Mouse (Mus musculus) ovary, adult 10 weeks (tissue): ENCODE measurements around the gene Tas2r109. TPM values are rescaled to one million over a fixed set of nuclear protein-coding genes. Genes with fewer than 3 reads are reported as not detected.

Experiments used
- polyA plus RNA-seq: library from polyadenylated mRNA; stranded (reverse); fragments of 350-450 nt; fragmentation: Illumina TruSeq; extraction: RNeasy Lipid Tissue Mini Kit (QIAGEN cat#74804); gene quantifications from one replicate; pipeline ENCODE4 v1.2.3, GENCODE M21; 2014

Gene Tas2r109
- polyA plus RNA-seq, result not detected

DNA sequence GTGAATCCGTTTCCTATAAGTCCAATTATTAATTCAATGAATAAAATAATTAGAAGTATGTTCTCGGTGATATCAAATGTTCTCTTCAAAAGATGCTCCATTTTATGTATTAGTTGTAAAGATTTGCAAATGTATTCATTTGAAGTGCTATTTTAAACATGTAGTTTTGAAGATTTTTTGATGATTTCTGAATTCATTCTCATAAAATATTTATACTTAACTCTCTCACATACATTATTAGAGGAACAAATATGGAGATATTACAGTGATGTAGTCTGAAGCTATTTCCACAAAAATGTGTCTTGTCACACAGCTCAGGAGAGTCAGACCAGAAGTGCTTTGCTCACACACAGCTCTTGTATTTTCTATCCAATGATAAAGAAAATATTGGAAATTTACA lies at the start of gene Tas2r109:
Gene Tas2r109 (minus strand): TSS at position 101 of the 400 bp plus-strand sequence.

DNA sequence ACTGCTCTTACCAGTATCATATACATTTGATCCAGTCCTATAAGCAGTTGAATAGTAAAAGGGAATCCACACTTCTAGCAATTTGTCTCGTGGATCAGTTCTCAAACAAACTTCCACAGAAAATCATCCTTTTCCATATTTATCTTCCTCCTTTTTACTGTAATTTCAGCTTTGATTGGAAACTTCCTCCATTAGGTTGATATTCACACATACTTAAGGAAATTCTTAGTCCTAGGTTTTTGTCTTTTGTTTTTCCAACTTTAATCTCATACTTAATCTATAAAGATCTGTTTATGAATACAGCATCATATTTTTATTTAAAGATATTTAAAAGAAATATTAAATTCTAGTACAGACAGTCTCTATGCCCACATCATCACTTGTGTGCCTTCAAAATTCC lies 22.9 kb downstream of the Tas2r109 start, which contains the start of gene Tas2r131:
Gene Tas2r131 (minus strand): TSS at position 101 of the 400 bp plus-strand sequence.

DNA sequence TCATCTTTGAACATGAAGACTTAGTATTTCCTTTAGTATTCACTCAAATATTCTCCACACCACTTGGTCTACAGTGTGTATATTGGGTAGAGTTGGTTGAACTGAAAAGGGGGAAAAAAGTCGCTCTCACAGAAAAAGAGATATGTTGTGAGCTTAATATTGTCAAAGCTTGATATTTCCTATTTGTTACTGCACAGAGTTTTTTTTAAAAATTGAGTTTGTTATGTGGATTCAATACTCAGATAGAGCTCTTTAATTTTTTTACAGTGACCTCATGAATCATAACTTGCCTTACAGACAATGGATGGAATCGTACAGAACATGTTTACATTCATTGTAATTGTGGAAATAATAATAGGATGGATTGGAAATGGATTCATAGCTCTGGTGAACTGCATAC lies 30.0 kb downstream of the Tas2r109 start, which contains the start of gene Tas2r129:
Gene Tas2r129 (plus strand): TSS at position 301 of the 400 bp plus-strand sequence.

Other genes starting within 250 kb of the Tas2r109 start
- gene Tas2r115, start 242.9 kb downstream of the Tas2r109 start, polyA plus RNA-seq, result not detected
- gene Tas2r124, start 226.2 kb downstream of the Tas2r109 start, polyA plus RNA-seq, result not detected
- not detected for gene Tas2r102, start 218.8 kb downstream of the Tas2r109 start, polyA plus RNA-seq
- gene Tas2r136, start 202.8 kb downstream of the Tas2r109 start, polyA plus RNA-seq, result not detected
- gene Tas2r117, start 178.1 kb downstream of the Tas2r109 start, polyA plus RNA-seq, result not detected
- not detected for gene Tas2r123, start 133.8 kb downstream of the Tas2r109 start, polyA plus RNA-seq
- gene Tas2r116, start 125.5 kb downstream of the Tas2r109 start, polyA plus RNA-seq, result not detected
- not detected for gene Tas2r110, start 113.0 kb downstream of the Tas2r109 start, polyA plus RNA-seq
- gene Tas2r113, start 88.0 kb downstream of the Tas2r109 start, polyA plus RNA-seq, result not detected
- gene Tas2r125, start 71.3 kb downstream of the Tas2r109 start, polyA plus RNA-seq, result not detected
- not detected for gene Tas2r129, start 29.9 kb downstream of the Tas2r109 start, polyA plus RNA-seq
- gene Tas2r131, start 23.0 kb downstream of the Tas2r109 start, polyA plus RNA-seq, result not detected
- gene Tas2r103, start 56.1 kb upstream of the Tas2r109 start, polyA plus RNA-seq, result not detected
- not detected for gene Tas2r140, start 74.9 kb upstream of the Tas2r109 start, polyA plus RNA-seq
- 315 TPM for gene Smim10l1, start 123.9 kb upstream of the Tas2r109 start, polyA plus RNA-seq